Mouse (Mus musculus): ENCODE results near the gene Ift88. TPM values are rescaled to one million over a fixed set of nuclear protein-coding genes. Genes with fewer than 3 reads are reported as not detected.
A peak's percentile ranks its signal among the peaks of the same experiment; 100 is the strongest.

The Ift88 gene
- polyA plus RNA-seq, 1 experiment from 2014 or later: 9.9 TPM

- DNase-seq (ENCODE audit: low spot score): no peak
These were observed 106.1 kb downstream of the Ift88 start for GRCm38 (mm10) chr14:57529786-57530515.

GRCm38 (mm10) chr14:57532577-57532976 lies 108.7 kb downstream of the Ift88 start:
- DNase-seq (ENCODE audit: low spot score): no peak

GRCm38 (mm10) chr14:57533214-57533613 lies 109.4 kb downstream of the Ift88 start:
- no peak for DNase-seq (ENCODE audit: low spot score)

- DNase-seq (ENCODE audit: low spot score): no peak
These were observed 110.0 kb downstream of the Ift88 start for GRCm38 (mm10) chr14:57533841-57534240.

- DNase-seq (ENCODE audit: low spot score): no peak
These were observed 110.5 kb downstream of the Ift88 start for GRCm38 (mm10) chr14:57534346-57534745.

GRCm38 (mm10) chr14:57534961-57535360 lies 111.1 kb downstream of the Ift88 start:
- DNase-seq (ENCODE audit: low spot score): no peak

- no peak for DNase-seq (ENCODE audit: low spot score)
These were observed 111.8 kb downstream of the Ift88 start for GRCm38 (mm10) chr14:57535646-57536045.

GRCm38 (mm10) chr14:57536820-57537219 lies 113.0 kb downstream of the Ift88 start:
- no peak for DNase-seq (ENCODE audit: low spot score)

GRCm38 (mm10) chr14:57537261-57538015 lies 113.6 kb downstream of the Ift88 start:
- DNase-seq (ENCODE audit: low spot score): no peak

GRCm38 (mm10) chr14:57540683-57541082 lies 116.8 kb downstream of the Ift88 start:
- DNase-seq (ENCODE audit: low spot score): no peak

GRCm38 (mm10) chr14:57542231-57542630 lies 118.4 kb downstream of the Ift88 start:
- no peak for DNase-seq (ENCODE audit: low spot score)

GRCm38 (mm10) chr14:57543420-57544039 lies 119.7 kb downstream of the Ift88 start:
- DNase-seq (ENCODE audit: low spot score): no peak

- no peak for DNase-seq (ENCODE audit: low spot score)
These were observed 121.7 kb downstream of the Ift88 start for GRCm38 (mm10) chr14:57545526-57545925.

GRCm38 (mm10) chr14:57546131-57546530 lies 122.3 kb downstream of the Ift88 start:
- DNase-seq (ENCODE audit: low spot score): no peak

- peak; percentile 21 for DNase-seq (ENCODE audit: low spot score)
These were observed 122.7 kb downstream of the Ift88 start for GRCm38 (mm10) chr14:57546557-57547021.

- DNase-seq (ENCODE audit: low spot score): no peak
These were observed 123.2 kb downstream of the Ift88 start for GRCm38 (mm10) chr14:57547062-57547461.

GRCm38 (mm10) chr14:57552945-57553344 lies 129.1 kb downstream of the Ift88 start:
- DNase-seq (ENCODE audit: low spot score): no peak

GRCm38 (mm10) chr14:57554434-57554833 lies 130.6 kb downstream of the Ift88 start:
- DNase-seq (ENCODE audit: low spot score): no peak

GRCm38 (mm10) chr14:57555471-57556070 lies 131.7 kb downstream of the Ift88 start:
- no peak for DNase-seq (ENCODE audit: low spot score)

GRCm38 (mm10) chr14:57556922-57557321 lies 133.1 kb downstream of the Ift88 start:
- DNase-seq (ENCODE audit: low spot score): no peak

- no peak for DNase-seq (ENCODE audit: low spot score)
These were observed 141.8 kb downstream of the Ift88 start for GRCm38 (mm10) chr14:57565626-57566025.
